Mouse (Mus musculus) CD4-positive helper T cell, adult 2 months (primary cell): ENCODE results near the gene 4930519G04Rik.
"Not testable (repeated sequence)": the region's sequence is repeated elsewhere in the genome, so short reads cannot be mapped to it uniquely, and the experiment has no call there.

Source experiments
- DNase-seq: peaks from one replicate; pipeline ENCODE4 v3.0.0-alpha.2; 2012; ENCODE audit warnings: low read depth, missing footprints, low spot score

Gene 4930519G04Rik

DNA sequence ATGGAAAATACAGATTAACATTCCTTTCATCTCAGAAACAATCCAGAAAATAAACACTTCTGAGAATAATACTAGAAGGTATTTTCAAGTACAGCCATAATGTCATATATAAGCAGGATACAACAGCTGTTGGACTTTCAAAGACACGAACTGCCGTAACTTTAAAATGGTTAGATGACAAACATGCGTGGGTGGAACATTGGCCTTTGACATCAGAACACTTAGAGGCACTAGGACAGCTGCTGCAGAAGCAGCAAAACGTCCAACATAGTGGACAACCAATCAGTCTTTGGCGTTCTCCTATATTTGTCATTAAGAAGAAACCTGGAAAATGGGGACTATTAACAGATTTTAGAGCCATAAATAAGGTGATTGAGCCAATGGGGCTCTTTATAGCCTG lies 13.0 kb upstream of the 4930519G04Rik start:
- DNase-seq: not testable (repeated sequence)

DNA sequence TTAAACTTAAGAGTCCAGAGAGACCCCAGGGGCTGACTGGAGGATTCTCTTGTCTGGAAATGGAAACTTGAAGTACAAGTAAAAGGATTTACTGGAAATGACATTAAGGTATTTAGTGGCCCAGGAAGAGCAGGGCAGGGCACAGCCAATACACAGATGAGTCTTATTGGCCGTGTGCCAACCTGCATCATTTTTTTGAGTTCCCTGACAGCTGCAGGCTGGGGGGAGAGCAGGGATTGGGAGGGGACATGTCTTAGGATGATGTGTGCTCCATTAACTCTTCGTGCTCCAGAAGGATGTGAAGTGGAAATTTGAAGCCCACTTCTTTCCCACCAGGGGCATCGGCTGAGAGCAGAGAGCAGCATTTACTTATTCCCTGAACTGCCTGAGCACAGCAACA lies 11.3 kb upstream of the 4930519G04Rik start:
- not testable (repeated sequence) for DNase-seq

DNA sequence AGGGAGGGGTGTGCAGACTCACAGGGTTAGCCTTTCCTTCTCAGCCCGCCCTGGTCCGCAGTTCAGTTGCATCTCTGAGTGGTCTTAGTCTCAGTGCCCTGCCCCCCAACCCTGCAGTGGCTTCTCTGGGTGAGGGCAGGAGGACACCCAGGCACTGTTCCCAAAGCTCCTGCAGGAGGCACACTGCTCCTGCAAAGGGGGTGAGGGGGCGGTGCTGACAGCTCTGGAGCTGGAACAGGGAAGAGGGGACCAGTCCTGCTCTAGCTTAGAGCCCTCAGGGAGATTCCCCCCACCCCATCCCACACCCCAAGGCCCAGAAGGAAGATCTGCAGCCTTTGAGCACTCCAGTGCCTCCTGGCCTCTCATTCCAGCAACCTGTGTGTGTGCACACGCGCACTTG lies 10.8 kb upstream of the 4930519G04Rik start:
- DNase-seq: no peak

DNA sequence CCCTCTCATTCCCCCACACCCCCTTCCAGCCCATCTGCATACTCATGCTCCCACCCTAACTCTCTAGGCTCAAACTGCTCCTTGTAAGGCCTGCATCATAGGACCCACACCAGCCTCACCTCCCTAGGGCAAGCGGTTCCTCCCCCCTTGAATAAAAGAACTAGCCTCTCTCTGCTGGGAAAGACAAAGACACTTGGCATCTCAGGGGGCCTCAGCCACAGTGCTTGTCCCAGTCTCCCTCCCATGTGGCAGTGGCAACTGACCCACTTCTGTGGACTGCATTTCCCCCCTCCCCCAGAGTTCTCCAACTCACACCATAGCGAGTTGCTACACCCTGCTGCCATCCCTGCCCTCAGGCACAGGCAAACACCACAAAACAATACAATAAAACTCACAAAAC lies 9.1 kb upstream of the 4930519G04Rik start:
- DNase-seq: not testable (repeated sequence)

DNA sequence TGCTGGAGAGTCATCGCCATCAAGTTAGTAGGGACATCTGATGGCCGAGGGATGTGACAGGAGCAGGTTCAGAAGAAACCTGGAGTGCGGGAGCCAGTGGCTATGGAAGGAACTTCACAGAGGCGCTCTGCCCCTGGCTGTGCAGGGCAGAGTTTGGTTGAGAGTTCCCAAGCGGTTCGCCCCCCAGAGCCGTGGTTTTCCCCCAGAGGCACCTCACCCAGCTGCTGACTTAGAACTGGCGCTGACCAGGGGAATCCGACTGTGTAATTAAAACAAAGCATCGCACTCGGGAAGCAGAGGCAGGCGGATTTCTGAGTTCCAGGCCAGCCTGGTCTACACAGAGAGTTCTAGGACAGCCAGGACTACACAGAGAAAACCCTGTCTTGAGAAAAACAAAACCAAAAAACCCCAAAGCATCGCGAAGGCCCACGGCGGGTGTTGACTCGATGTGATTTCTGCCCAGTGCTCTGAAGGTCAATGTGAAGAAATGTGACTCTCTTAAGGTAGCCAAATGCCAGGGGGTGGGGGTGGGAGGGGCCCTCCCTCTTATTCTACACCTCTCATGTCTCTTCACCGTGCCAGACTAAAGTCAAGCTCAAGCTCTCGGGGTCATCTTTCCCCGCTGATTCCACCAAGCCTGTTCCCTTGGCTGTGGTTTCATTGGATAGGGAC lies 1.8 kb upstream of the 4930519G04Rik start:
- no peak for DNase-seq

DNA sequence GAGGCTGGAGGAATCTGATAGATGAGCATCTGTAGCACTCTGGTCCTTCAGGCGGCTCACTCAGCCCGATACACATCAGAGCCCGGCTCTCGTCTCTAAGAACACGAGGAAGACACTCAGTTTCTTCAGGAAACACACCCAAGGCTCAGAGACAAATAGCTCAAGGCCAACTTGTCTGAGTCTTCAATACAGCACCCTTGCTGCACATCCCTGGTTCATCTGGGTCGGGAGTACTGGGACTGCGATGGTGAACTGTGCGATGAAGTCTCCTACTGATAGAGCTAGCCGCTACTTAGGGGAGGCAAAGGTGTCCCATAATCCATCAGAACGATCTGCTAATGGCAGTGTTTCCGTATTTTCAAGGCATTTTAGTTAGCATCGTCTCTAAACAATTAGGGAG lies 5.1 kb downstream of the 4930519G04Rik start, which contains the start of gene Gm9936:
Gm9936 (minus strand) TSS at position 101 of the 400 bp plus-strand sequence.
- no peak for DNase-seq

DNA sequence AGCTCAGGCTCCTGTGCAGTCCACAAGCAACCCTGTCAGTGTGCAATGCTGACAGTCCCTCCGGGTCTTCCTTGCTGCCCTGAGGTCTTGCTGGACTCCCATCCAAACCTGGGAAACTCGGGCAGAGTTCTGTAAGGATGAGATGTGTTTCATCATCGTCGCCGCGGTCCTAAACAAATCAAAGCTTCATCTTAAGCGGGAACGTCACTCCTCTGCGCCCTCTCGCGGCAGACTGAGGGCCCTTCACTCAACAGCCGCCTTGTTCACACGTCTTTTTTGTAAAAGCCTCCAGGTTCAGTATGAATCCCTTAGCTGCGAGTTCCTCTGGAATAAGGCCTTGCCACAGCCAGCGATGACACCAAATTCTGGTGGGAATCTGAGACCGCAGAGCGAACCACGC lies 5.8 kb downstream of the 4930519G04Rik start:
- peak; percentile 74 for DNase-seq

DNA sequence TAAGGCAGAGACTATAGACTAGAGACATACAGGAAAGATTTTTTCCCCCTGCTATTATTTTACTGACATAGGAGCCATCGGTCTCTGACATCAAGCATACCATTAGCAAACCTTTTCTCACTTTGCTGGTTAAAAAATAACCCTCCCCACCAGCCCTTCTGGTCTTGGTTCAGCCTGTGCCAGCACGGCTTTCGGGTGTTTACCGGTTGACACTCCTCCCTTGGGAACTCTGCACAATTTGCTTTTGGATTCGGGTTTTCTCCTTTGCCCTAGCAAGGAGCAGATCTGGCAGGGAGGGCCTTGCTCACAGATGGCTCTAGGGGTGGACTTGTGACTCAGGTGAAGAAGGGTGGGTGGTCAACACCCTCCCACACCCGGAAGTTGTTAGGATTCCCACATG lies 8.3 kb downstream of the 4930519G04Rik start:
- no peak for DNase-seq

DNA sequence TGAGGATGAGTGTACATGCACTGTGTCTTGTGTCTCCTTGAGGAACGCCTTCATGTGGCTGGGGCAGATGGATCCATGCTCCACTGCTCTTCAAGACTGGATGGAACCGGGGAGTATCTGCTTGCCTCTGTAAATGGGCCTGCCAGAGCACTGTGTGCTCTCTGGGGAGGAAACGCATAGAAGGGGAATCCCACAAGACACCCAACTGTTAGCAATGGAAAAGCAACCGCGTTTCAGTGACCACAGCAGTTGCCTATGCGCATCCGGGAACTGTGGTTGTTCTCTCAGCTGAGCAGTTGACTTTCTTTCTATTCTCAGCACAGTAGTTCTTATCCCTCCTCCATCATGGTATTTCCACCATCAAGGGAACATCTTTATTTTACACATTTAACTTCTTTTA lies 11.3 kb downstream of the 4930519G04Rik start:
- DNase-seq: peak; percentile 80

DNA sequence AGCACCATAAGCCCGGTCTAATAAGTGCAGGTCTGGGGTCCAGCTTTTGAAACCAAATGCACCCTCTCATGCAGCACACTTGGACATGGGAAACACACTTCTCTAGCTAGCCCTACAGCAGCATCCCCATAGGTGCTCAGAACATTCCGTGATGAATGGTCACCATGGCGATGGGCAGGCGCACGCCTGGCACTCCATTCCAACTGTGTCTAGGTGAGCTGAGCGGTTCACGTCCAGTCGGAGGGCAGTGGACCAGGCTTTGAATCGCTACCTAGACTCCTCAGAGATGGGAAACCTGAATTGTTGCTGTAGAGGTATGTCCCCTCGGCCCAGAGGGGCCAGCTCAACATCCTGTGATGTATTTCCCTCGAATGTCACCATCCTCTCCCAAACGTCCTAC lies 11.8 kb downstream of the 4930519G04Rik start:
- DNase-seq: no peak

DNA sequence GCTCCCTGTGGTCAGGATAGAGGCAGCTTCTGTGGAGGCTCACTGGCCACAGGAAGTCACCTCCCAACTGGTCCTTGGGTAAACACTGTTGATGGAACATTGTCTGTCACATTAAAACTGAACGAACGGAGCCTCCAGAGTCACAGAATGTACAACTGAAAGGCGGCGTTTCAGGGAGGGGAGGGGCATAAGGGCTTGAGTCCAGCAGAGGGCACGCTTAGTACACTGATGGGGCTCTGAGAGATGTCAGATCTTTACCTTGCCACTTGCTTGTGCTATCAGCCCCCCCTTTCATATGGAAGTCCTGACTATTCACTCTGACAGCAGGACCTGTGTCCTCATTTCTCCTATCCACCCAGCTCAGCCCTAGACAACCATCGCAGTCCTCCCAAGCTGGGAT lies 22.4 kb downstream of the 4930519G04Rik start:
- peak; percentile 37 for DNase-seq

DNA sequence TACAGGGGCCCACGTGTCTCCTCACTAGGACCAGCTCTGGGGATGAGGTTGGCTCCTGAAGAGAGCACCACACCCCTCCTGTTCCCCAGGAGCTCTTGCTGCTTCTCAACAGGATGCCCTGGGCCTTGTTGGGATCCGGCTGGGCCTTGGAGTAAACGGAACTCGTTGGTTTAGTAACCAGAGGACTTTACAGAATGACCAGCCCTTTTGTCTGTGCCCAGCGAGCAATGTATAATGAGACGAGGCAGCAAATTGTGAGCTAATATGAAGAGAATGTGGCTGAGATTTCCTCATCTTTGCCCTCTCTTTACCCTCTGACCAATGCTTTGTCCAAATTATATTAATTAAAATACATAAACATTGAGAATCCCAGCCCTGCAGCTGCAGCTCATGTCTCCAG lies 22.9 kb downstream of the 4930519G04Rik start:
- DNase-seq: no peak

DNA sequence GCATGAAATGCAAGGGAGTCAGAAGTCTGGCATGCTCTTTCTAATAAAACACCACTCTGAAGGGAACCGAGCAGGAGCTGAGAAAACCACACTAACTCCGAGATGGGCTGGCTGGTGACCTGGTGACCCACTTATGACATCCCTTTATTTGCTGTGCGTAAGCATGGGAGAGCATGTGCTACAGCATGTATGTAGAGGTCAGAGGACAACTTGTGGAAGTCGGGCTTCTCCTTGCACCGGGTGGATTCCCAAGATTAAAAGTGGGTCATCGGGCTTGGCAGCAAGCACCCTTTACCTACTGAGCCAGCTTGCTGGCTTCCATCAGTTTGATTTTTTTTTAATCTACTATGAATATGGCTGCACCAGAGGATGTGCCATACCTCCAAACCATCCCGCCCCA lies 24.0 kb downstream of the 4930519G04Rik start:
- no peak for DNase-seq

DNA sequence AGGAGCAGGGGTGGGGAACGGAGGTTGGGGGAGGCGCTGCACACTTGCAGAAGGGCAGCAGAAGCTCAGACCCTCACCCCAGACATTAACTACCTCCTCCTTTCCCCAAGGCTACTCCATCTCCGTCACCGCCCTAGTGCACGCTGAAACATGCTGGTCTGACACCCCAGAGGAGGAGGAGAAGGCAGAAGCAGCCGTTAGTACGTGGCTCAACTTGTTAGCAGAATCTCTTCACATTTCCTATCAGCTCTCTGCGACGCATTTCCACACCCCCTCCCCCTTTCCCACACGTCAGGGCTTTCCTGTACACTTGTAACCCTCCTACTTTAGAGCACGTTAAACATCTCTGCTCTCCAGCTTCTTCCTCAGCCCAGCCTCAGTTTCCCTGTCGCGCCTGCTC lies 25.9 kb downstream of the 4930519G04Rik start:
- no peak for DNase-seq

DNA sequence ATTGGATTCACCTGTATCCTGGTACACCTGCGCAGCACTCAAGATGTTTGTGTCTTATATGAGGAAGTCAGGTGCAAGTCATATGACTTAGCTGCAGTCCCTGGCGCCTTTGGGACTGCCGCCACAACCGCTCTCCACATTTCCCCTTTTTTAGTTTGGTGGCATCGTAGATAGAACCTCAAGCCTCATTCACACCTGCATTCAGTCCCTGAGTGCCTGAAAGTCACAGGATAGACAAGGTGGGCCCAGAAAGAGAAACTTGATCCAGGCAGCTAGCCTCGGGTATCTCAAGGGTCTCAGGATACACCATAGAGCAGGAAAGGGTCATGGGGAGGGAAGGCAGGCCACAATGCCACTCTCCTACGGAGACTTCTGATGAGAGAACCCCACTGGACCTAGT lies 28.9 kb downstream of the 4930519G04Rik start:
- not testable (repeated sequence) for DNase-seq

DNA sequence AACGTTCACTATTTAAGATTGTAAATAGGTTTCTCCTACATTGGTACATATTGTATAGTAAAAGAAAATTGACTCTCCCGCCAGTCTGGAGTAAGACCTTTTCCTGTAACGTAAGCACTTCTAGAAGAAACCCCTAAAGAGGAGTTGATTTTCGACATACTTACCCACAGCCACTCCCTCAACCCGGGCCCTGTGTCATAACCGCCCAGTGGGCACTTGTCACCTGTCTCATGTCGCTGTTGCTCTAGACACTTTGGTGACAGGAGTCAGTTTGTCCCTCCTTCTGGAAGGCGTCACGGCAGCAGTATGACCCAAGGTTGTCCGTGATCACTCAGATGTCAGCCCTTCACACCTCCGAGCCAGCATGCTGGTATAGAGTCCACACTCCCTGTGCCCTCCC lies 29.6 kb downstream of the 4930519G04Rik start:
- no peak for DNase-seq

DNA sequence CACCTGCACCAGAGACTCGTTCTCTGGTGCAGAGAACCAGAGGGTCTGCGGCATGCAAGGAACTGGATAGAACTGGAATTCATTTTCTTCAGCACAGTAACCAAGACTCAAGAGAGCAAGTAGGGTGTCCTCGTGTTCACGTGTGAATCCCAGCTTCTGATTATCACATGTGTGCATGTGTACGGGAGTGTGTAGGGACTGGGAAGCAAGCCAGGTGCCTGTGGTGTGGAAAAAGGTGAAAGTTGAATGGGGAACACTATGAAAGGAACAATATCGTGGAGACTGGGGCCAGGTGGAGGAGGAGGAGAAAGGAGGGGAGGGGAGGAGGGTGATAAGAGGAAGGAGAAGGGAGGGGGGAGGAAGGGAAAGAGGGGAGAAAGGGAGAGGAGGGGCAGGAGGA lies 33.3 kb downstream of the 4930519G04Rik start:
- DNase-seq: no peak

DNA sequence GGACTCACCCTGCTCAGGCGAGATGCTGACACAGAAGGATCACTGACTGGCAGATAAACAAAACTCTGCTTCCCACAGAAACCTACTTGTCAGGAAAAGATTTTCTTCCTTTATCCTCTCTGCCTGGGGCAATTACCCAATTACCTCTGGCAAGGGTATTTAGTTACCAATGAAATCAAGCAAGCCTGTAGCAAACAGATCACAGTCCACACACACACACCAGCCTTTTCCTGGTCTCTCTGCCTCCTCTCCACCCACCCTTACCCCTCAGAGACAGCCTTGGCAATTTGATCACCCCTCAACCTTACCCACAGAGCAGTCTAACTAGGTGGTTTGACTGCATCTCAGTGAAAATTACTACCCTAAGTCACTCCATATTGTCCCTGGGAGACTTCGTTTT lies 35.5 kb downstream of the 4930519G04Rik start:
- DNase-seq: no peak

DNA sequence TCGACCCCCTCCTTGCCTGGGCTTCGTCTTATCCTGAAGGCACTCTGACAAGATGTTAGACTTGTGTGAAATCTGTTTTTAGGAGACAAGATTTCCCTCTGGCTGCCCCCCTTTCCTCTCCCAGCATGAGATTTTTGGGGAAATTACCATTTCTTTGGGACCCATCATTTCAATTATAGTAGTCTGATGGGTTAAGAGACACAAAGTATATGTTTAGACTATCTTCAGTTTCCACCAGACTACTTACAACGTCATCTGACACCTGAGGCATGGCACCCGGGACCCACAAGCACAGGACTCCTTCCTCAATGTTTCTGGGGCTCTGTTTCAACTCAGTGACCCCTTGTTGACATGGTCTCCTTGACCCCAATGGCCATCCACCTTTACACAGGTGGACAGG lies 42.1 kb downstream of the 4930519G04Rik start:
- no peak for DNase-seq

DNA sequence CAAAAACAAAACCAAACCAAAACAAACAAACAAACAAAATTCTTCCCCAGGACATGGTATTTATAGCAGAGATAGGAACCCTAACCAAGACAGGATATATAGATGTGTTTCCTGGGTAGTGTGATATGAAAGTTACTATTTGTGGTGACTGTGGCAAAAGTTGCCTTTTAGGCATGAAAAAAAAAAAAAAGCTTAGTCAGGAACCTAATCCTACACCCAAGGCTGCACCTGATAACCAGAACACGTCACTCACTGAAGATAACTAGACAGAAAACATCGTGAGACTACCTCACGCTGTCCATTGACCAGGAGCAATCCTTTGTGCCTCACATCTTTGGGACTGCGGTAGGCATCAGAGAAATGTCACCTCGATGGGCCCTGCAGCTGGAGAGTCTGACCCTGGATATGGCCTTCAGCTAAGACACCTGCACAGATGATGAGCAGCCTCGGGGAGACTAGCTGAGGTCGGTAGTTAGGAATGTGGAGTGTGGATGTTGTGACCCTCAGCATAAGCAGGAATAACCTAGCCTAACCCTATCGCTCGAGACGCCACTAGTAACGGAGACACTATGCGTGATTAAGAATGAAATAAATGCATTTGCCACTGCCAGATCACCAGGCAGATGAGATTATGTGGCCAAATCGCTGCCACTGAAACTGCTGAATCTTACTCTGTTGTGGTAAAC lies 43.4 kb downstream of the 4930519G04Rik start, which contains the start of gene Oasl2:
Oasl2 (plus strand) TSS at position 249 of the 686 bp plus-strand sequence.
- peak; percentile 80 for DNase-seq

DNA sequence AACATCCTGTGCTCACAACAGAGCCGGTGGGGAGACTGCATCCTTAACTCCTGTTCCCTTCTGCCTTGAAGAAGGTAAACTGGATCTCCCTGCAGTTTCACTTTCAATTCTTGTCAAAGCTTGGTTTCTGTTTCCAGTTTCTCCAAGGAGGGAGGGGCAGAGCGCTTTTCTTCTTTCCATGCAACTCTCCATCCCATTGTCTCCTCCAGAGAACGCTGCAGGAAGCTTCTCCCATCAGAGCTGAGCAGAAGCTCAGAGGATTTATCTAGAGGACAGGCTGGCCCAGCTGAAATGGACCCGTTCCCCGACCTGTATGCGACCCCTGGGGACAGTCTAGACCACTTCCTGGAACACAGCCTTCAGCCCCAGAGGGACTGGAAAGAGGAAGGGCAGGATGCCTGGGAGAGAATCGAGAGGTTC lies 43.9 kb downstream of the 4930519G04Rik start:
- peak; percentile 86 for DNase-seq

DNA sequence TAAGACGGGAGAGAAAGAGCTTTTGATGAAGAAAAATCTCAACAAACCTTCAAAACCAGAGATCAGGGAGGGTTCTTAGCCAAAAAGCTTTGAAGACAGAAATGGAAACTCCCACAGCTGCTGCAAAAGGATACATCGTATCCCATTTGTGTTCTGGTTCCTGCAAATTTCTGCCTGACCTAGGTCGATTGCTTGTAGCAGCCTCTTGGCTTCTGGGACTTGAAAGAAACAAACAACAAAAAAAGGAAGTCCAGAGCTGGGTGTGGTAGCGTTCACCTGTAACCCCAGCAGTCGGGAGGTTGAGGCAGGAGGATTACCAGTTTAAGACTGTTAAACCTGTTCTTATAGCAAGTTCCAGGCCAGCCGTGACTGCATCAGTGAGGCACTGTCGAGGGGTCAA lies 45.4 kb downstream of the 4930519G04Rik start:
- no peak for DNase-seq

DNA sequence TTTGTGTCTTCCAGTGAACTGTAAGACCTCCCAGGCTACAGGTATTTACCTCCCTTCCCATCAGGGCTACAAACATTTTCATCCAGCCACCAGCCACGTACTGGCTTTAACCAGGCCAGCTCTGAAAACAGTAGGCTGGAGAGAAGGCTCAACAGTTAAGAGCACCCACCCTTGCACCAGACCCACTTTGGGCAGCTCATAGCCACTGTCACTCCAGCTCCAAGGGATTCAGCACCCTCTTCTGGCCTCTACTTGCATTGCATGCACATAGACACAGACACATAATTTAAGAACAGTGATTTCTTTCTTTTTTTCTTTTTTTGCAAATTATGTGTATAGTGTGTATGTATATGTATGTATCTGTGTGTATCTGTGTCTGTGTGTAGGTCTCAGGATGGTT lies 48.9 kb downstream of the 4930519G04Rik start:
- DNase-seq: peak; percentile 65
